Mouse (Mus musculus) liver, embryonic 18 days (tissue): ENCODE results near the gene Cdc14b. TPM values are rescaled to one million over a fixed set of nuclear protein-coding genes. Genes with fewer than 3 reads are reported as not detected.

ENCODE experiments used
- polyA plus RNA-seq: library from polyadenylated mRNA; depleted of rRNA; stranded (reverse); fragments of >200 nt; gene quantifications from 2 replicates; pipeline ENCODE4 v1.2.3, GENCODE M21; 2012; rRNA removed

The Cdc14b gene
- 5.6 TPM in 2 replicates for polyA plus RNA-seq

DNA sequence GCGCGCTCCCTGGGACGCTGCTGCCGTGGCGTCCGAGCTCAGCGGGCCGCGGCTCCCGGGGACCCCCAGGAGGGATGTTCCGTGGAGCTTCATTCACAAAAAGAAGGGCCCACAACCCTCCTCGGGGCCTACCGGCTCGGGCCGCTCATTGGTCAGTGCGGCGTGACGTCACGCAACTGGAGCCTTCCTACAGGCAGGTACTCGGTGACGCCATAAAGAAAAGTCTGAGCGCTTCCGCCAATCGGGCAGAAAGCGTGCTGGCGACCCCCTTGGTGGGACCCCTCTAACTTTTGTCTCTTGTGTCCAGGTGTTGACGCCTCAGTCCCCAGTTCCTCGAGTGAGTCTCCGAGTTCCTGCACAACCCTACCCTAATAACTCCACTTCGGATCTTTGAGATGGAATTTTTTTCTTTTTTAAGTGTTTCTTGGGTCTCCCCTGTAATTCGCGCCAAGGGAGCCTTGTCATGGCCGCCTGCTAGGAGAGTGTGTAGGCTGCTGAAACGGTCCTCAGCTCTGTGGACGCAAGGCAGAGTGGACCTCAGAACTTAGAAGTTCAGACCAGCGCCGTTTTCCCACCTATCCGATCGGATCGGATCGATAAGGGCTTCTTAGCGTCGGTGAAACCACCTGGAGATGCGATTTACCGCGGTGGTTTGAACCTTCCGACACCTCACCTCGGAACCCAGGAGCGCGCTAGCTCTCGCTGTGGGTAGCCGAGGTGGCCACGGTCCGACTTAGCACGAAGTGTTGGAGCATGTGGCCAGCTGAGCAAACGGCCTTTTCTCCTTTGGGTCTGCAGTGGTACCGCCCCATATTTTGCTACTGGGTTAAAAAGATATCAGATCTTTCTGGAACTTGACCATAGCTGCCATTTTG, at the start of gene Cdc14b:
Cdc14b (minus strand) TSS at position 412 of the 875 bp plus-strand sequence.

DNA sequence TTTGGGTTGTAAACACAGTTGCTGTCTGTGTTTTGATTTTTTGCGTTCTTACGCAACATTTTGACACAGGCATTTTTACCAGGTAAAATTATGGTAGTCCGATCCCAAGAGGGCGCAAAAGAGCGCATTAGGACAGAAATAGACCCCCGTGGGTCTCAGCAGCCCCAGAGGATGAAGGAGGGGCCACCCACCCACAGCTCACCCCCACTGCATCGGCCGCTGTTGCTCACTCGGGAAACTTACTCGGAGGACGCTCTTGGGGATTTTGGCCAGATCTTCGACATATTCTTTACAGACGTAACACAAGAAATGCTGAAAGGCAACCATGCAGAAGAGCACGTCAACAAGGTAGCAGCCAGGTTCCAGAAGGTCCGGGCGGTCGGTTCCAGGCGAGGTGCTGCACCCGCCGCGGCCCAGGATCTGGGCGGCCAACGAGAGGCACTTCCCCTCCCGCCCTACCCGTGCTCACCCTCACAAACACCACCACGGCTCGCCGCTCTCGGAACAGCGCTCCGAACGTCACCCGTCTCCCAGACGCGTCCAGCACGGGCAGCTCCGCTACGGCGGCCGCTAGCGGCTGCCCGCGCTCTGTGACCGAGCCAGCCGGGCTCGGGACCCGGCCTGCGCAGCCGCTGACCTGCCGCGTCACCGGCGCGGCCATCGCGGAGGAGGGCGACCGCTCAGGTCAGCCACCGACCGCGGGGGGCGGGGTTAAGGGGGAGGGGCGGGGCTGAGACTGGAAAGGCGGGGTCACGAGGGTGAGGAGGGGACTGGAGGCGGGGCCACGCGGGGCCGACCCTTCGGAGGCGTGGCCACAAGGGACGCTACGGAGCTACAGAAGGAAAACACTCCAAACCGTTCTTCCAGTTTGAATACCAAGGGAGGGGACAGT, 37.2 kb upstream of the Cdc14b start, which contains the start of gene Aaed1:
Aaed1 (minus strand) TSS at position 687 of the 892 bp plus-strand sequence.

DNA sequence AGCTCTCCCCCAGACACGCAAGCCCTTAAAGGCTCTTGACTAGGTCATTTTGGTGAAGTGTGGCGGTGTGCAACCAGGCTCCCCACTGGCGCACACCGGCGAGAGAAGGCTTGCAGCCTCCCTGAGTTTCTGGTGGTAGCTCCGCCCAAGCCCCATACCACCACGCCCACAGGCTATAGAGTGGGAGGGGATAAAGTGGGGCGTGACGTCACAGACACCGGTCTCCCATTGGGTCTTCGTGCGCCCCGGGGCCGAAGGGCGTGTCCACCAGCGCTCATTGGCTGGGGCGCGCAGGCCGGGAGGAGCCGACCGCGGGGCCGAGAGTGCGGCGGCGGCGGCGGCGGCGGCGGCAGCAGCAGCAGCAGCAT, 113.6 kb downstream of the Cdc14b start, which contains the start of gene Habp4:
Habp4 (plus strand) TSS at position 277 of the 368 bp plus-strand sequence.

DNA sequence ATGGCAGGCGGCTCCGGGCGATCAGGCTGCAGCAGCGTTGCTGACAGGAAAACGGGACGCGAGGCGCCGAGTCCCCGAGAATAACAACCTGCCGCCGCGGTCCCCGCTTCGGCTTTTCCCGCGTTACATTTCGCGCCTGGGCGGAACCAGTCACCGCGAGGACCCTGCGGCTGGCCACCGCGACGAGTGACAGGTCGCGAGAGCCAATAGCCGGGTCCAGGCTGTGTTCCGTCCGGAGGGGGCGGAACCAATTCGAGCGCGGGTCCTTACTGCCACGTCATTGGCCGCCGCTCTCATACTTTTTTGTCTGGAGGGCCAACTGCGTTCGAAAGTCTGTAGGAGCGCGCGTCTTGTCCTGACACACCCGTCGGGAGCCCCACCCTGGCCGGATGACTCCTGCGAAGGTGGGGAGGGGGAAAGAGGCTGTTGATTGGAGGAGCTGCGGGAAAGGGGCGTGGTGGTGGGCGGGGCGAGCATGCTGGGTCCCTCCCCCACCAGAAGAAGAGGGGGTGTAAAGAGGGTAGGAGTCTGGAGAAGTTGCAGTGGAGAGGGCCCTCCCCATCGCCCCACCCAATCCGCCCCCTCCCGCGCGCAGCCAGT, 121.9 kb downstream of the Cdc14b start, which contains the start of gene Zfp367:
Zfp367 (minus strand) TSS at position 120 of the 600 bp plus-strand sequence.

Other genes starting within 250 kb of the Cdc14b start
- gene Hsd17b3, start 186.1 kb downstream of the Cdc14b start, polyA plus RNA-seq, result 0.05 TPM in 1 of 2 replicates, not detected in the other
- 5.6 and 6.2 TPM in 2 replicates for gene Slc35d2, start 145.9 kb downstream of the Cdc14b start, polyA plus RNA-seq
- gene Zfp367, start 122.1 kb downstream of the Cdc14b start, polyA plus RNA-seq, result 9.1 and 9.6 TPM in 2 replicates
- 15.3 and 15.4 TPM in 2 replicates for gene Habp4, start 113.5 kb downstream of the Cdc14b start, polyA plus RNA-seq
- gene Aaed1, start 37.4 kb upstream of the Cdc14b start, polyA plus RNA-seq, result 14.7 and 15.6 TPM in 2 replicates
- gene Ctsl, start 95.6 kb upstream of the Cdc14b start, polyA plus RNA-seq, result 301 and 402 TPM in 2 replicates
- 3.7 and 4.3 TPM in 2 replicates for gene Cdk20, start 157.0 kb upstream of the Cdc14b start, polyA plus RNA-seq
- gene Fam240b, start 222.5 kb upstream of the Cdc14b start, polyA plus RNA-seq, result not detected in 2 replicates